Mouse (Mus musculus) hindbrain, embryonic 16.5 days (tissue): ENCODE measurements at regions not wholly inside any gene's neighbourhood (a gene's known extent, or its start where the extent isn't known, plus 50 kb on each side); places are given as distances from the start of the nearest gene placed in this dataset.
A peak's percentile ranks its signal among the peaks of the same experiment; 100 is the strongest.
"Not testable (repeated sequence)": the region's sequence is repeated elsewhere in the genome, so short reads cannot be mapped to it uniquely, and the experiment has no call there.

ENCODE experiments used
- ATAC-seq: fragments of 200-750 bp; cut with Nextera tagmentation; 2 replicates; pipeline ENCODE4 v1.8.0; 2017; ENCODE audit warnings: moderate TSS enrichment, moderate library complexity
- H3K27ac ChIP-seq: fragments of 300-500 bp; sonication (generic); 2 replicates; pipeline ENCODE4 v1.5.1; 2014; ENCODE audit warnings: low read depth, mild to moderate bottlenecking, control low read depth, low read length, moderate library complexity
- H3K27me3 ChIP-seq: fragments of 300-500 bp; sonication (generic); replicated peaks from 2 replicates; pipeline ENCODE4 v1.6.1; 2014; ENCODE audit warnings: low read length; ENCODE audit not compliant: control insufficient read depth, insufficient read depth
- H3K36me3 ChIP-seq: fragments of 300-500 bp; sonication (generic); 2 replicates; pipeline ENCODE4 v1.6.1; 2014; ENCODE audit warnings: mild to moderate bottlenecking, low read length, moderate library complexity, mixed read lengths; ENCODE audit not compliant: control insufficient read depth, insufficient read depth
- H3K4me1 ChIP-seq: fragments of 300-500 bp; sonication (generic); 2 replicates; pipeline ENCODE4 v1.6.1; 2014; ENCODE audit warnings: low read depth, low read length; ENCODE audit not compliant: control insufficient read depth, insufficient read depth
- H3K4me2 ChIP-seq: fragments of 300-500 bp; sonication (generic); 2 replicates; pipeline ENCODE4 v1.6.1; 2014; ENCODE audit warnings: mild to moderate bottlenecking, low read length, control low read depth, moderate library complexity
- H3K4me3 ChIP-seq: fragments of 300-500 bp; sonication (generic); 2 replicates; pipeline ENCODE4 v1.5.1; 2014; ENCODE audit warnings: mild to moderate bottlenecking, low read length, control low read depth, moderate library complexity
- H3K9ac ChIP-seq: fragments of 300-500 bp; sonication (generic); 2 replicates; pipeline ENCODE4 v1.6.1; 2014; ENCODE audit warnings: low read depth, mild to moderate bottlenecking, control low read depth, low read length, moderate library complexity
- H3K9me3 ChIP-seq: fragments of 300-500 bp; sonication (generic); 2 replicates; pipeline ENCODE4 v1.6.1; 2014; ENCODE audit warnings: mild to moderate bottlenecking, low read length, moderate library complexity; ENCODE audit not compliant: control insufficient read depth
- WGBS: fragments of 180-500 bp; shearing (Covaris S2); extraction: QIAGEN DNeasy Blood & Tissue Kit; methylation state at CpG from one replicate; pipeline ENCODE4 v1.1.7; 2014; 5-methylcytosine and 5-hydroxymethylcytosine counted together

DNA sequence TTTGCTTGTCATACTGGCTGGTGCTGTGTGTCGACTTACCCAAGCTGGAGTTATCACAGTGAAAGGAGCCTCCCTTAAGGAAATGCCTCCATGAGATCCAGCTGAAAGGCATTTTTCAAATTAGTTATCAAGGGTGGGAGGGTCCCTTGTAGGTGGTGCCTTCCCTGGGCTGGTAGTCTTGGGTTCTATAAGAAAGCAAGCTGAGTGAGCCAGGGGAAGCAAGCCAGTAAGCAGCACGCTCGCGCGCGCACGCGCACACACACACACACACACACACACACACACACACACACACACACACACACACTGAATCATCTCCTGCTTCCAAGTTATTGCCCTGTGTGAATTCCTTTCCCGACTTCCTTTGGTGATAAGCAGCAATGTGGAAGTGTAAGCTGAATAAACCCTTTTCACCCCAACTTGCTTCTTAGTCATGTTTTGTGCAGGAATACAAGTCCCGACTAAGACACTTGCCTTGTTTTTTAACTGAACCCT lies 360.5 kb downstream of the Ice1 start:
- not testable (repeated sequence) for H3K36me3 ChIP-seq, H3K4me3 ChIP-seq, H3K27me3 ChIP-seq, ATAC-seq, H3K9me3 ChIP-seq, H3K9ac ChIP-seq, H3K4me2 ChIP-seq, H3K4me1 ChIP-seq, H3K27ac ChIP-seq
- WGBS, result 89% methylated on average over 10 of the region's 10 CpGs

DNA sequence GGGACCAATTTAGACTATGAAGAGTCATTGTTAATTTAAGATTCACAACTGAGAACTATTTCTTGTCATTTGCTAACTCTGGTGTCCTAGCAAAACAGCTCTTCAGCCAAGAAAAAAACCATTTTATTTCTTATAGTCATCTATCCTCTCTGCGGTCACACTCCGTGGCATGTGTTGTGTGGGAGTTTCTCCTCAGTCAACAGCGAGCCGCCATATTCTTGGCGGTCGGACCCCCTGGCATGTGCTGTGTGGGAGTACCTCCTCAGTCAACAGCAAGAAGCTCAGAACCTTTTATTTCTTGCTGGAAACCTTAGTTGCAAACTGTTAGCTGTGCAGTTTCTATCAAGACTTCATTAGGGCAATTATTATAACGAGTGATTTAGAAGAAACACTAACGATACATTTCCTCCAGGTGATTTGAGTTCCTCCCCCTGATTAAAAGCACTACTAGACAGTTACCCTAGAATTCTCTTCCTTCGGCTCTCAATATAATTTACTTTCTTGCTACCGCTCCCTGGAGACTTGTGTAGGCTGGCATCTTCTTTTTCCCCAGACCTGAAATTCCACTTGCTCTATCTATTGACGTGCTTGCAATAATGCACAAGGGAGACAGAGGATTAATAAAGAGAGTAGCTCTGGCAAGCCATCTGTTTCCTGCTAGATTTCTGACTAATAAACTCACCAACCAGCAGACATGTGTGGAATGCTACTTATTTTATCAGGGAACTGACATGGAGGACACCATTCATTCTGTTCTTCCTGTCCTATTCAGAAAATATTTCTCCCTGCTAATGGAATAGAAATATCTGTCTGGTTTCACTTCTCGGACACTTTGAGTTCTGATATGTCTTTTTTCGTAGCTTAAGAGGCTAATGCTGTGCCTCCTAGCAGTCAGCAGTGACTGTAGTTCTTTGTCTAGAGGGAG lies 359.5 kb downstream of the Ice1 start:
- no peak for ATAC-seq
- 70% methylated on average over 13 of the region's 13 CpGs for WGBS

DNA sequence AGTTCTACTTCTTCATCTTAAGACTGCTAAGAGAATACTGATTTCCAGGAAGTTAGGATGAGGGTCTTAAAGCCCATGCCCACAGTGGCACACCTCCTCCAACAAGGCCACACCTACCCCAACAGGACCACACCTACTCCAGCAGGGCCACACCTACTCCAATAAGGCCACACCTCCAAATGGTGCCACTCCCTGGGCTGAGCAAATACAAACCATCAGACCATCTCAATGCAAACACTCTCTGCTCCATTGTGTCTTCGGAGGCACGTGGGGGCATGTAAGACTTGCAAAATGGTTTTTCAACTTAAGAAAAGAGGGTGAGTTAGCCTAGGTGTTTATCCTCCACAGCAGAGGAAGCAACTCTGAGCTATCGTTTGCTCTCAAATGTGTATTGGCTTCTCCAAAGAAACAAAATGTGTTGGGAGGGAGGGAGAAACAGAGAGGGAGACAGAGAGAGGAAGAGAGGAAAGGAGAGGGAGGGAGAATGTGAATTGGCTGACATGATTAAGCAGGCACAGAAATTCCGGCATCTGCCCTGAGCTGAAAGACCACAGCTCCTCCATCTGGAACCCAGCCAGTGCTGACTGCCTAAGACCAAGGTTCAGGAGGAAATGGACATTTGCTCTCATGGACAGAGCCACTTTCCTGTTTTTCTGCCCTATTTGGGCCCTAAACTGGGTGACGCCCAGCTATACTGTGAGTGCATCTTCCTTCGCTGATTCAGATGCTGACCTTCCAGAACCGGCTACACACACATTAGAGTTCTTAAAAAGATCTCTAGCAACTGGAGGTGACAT lies 356.2 kb downstream of the Ice1 start:
- WGBS, result 74% methylated on average over 7 of the region's 7 CpGs
- no peak for ATAC-seq

More for the DNA sequence above, 359.5 kb downstream of the Ice1 start:
- H3K4me1 ChIP-seq, result no peaks in the 10 kb centered on the region
- no peaks in the 10 kb centered on the region for H3K9me3 ChIP-seq
- no peaks in the 10 kb centered on the region for H3K27me3 ChIP-seq
- H3K4me2 ChIP-seq, result no peak overlapping the region
- H3K9ac ChIP-seq, result no peak overlapping the region
- H3K27ac ChIP-seq, result peak overlapping the region; percentile 26; the same call in 1 of the 2 replicates
- no peak overlapping the region for H3K4me3 ChIP-seq
- no peaks in the 10 kb centered on the region for H3K36me3 ChIP-seq

DNA sequence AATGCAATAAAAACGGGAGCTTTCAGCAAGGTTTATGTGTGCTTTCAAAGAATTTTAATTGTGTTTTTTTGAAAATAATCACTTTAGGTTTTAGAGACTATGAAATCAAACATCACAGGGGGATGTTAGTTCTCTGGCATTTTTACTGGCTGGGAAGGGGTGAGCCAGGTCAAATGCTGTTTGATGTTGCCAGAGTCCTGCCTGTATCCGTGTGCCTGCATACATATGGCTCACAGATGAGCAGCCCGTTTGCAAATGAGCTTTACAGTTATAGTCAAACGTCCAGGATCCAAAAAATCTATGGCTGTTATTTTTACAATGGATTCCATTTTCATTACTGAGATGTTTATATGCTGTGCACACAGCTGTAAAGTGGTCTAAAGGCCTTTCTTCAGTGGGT lies 354.7 kb downstream of the Ice1 start:
- H3K4me2 ChIP-seq, result no peak overlapping the region
- no peaks in the 10 kb centered on the region for H3K9me3 ChIP-seq
- no peaks in the 10 kb centered on the region for H3K36me3 ChIP-seq
- H3K27me3 ChIP-seq, result no peaks in the 10 kb centered on the region
- H3K9ac ChIP-seq, result no peak overlapping the region
- ATAC-seq, result no peak
- 30% methylated on average over 4 of the region's 4 CpGs for WGBS
- no peak overlapping the region for H3K4me3 ChIP-seq
- H3K27ac ChIP-seq, result no peak overlapping the region
- peaks cover 2% of the 10 kb centered on the region; the same call in 1 of the 2 replicates for H3K4me1 ChIP-seq

More for the DNA sequence above, 356.2 kb downstream of the Ice1 start:
- H3K27ac ChIP-seq, result no peak overlapping the region
- H3K36me3 ChIP-seq, result no peaks in the 10 kb centered on the region
- H3K4me2 ChIP-seq, result no peak overlapping the region
- H3K27me3 ChIP-seq, result no peaks in the 10 kb centered on the region
- H3K4me3 ChIP-seq, result no peak overlapping the region
- H3K9me3 ChIP-seq, result no peaks in the 10 kb centered on the region
- peaks cover 2% of the 10 kb centered on the region; the same call in 1 of the 2 replicates for H3K4me1 ChIP-seq
- H3K9ac ChIP-seq, result no peak overlapping the region

DNA sequence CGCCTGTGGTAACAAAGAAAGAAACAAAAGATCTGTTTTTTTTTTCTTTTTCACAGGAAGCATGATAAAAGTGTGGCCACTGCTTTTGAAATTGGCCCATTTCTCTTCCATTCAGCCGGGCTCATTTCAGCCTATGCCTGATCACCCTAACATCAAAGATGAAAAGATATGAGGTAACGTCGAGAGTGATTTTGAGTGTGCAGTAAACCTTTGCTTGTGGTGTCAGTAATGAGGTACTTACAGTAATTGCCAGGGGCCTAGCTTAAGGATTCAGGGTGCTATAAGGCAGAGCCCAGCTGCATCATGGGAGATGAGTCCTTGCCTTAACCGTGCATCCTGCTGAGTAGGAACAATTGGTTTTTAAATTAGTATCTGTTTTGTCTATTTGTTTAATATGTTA lies 354.2 kb downstream of the Ice1 start:
- WGBS, result 22% methylated on average over 5 of the region's 5 CpGs
- no peaks in the 10 kb centered on the region for H3K9me3 ChIP-seq
- no peak overlapping the region for H3K4me3 ChIP-seq
- no peak overlapping the region for H3K27ac ChIP-seq
- no peak overlapping the region for H3K9ac ChIP-seq
- no peak for ATAC-seq
- no peaks in the 10 kb centered on the region for H3K36me3 ChIP-seq
- H3K4me1 ChIP-seq, result peaks cover 2% of the 10 kb centered on the region; the same call in 1 of the 2 replicates
- H3K27me3 ChIP-seq, result no peaks in the 10 kb centered on the region
- H3K4me2 ChIP-seq, result no peak overlapping the region

DNA sequence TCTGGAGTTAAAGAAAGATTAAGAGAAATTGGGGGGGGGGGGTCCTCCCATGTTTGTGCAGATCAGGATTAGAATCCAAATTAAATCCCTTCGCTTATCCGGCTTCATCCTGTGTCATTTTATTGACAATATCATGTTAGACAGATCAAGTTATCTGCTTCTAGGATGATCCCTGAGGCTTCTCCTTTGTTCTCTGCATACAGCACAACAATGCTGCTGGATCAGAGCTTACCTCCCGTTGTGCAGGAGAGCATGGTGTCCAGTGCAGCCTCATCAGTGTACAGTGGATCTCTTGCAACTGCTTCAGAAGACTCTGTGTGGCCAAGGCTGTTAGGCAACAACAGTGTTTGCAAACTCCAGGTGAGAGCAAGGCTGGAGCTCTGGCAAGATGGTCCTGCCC lies 344.7 kb downstream of the Ice1 start:
- H3K4me3 ChIP-seq, result no peak overlapping the region
- WGBS, result 56% methylated on average over 3 of the region's 3 CpGs
- no peaks in the 10 kb centered on the region for H3K9me3 ChIP-seq
- H3K27me3 ChIP-seq, result no peaks in the 10 kb centered on the region
- H3K36me3 ChIP-seq, result no peaks in the 10 kb centered on the region
- no peak overlapping the region for H3K4me2 ChIP-seq
- no peak for ATAC-seq
- H3K9ac ChIP-seq, result no peak overlapping the region
- H3K27ac ChIP-seq, result no peak overlapping the region
- H3K4me1 ChIP-seq, result no peaks in the 10 kb centered on the region

DNA sequence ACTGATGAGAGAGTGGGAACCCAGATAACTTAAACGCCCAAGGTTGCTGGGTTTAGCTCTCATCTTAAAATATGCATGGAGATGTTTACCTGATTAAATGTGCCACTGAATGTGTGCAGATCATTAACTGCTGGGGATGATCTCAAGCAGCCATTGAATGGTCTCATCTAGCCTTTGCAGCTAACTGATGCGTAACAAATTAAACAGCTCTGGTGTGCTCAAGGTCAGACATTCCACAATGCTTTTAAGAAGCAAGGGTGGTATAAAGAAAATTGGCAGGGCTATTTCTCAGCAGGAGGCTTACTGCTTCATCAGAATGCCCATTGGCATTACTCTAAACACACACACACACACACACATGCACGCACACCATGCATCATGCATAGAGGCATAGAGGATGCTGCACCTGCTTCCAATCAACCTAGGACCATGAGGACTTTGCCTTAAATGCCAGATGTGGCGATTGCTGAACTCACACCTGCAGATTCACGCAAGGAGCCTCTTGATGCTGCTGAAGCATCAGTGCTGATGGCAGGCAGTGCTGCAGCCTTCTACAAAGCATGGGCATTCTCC lies 333.4 kb downstream of the Ice1 start:
- 47% methylated on average over 5 of the region's 5 CpGs for WGBS
- ATAC-seq, result peak; percentile 34; the same call in 1 of the 2 replicates
- H3K36me3 ChIP-seq, result no peaks in the 10 kb centered on the region
- H3K9me3 ChIP-seq, result no peaks in the 10 kb centered on the region
- H3K4me3 ChIP-seq, result no peak overlapping the region
- H3K27me3 ChIP-seq, result no peaks in the 10 kb centered on the region
- H3K27ac ChIP-seq, result peak overlapping the region; percentile 20; the same call in 1 of the 2 replicates
- no peak overlapping the region for H3K9ac ChIP-seq
- H3K4me1 ChIP-seq, result no peaks in the 10 kb centered on the region
- no peak overlapping the region for H3K4me2 ChIP-seq

DNA sequence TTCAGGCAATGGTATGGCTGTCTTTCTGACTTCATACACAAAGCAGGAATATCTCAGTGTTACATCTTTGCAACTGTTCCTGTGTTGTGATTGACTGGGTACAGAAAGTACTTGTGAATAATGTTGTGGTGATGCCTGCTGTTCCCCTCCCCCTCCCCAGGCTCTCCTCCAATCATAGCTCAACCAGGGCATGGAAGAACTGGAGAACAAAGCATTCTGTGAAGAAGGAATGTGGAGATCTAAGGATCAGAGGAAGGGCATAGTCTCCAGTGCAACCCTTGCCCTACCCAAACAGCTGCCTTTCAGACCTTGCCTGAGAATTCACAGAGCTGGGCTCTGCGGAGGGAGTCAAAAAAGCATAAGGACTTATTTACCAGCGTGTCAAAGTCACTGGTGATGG lies 326.9 kb downstream of the Ice1 start:
- no peak for ATAC-seq
- no peak overlapping the region for H3K4me3 ChIP-seq
- no peaks in the 10 kb centered on the region for H3K36me3 ChIP-seq
- H3K4me2 ChIP-seq, result no peak overlapping the region
- H3K9me3 ChIP-seq, result no peaks in the 10 kb centered on the region
- H3K27ac ChIP-seq, result no peak overlapping the region
- H3K27me3 ChIP-seq, result no peaks in the 10 kb centered on the region
- 0 out of 2 replicates have a peak, but pooled peaks cover 3% of the 10 kb centered on the region for H3K4me1 ChIP-seq
- no peak overlapping the region for H3K9ac ChIP-seq
- 15% methylated on average over 2 of the region's 2 CpGs for WGBS
